Mouse (Mus musculus) kidney, adult 2 months (tissue): ENCODE data around the gene Pan2.

Source experiments
- CTCF ChIP-seq: fragments of 200-500 bp; conservative IDR thresholded peaks from 2 replicates; pipeline ENCODE4 v1.5.1; 2011; ENCODE audit warnings: low read depth, mild to moderate bottlenecking, control low read depth, low read length, moderate library complexity, mixed read lengths; ENCODE audit not compliant: insufficient read depth, insufficient read length
- POLR2A ChIP-seq: fragments of 200-500 bp; IDR thresholded peaks from one replicate; pipeline ENCODE4 v1.6.1; 2011; ENCODE audit warnings: low read depth, low read length, control low read depth

DNA sequence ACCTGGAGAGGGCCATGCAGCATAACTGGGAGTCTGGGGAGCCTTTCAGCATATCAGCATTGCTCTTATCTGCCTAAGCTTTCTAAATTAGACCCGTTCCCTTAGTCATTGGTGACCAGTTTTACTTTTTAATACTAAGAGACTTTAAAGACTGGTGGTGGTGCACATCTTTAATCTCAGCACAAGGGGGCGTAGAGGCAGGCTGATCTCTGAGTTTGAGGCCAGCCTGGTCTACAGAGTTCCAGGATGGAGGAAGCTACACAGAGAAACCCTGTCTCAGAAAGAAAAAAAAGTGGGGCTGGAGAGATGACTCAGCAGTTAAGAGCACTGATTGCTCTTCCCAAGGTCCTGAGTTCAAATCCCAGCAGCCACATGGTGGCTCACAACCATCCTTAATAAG is 37.1 kb downstream of the Pan2 start:
- TF ChIP-seq POLR2A (no peak), CTCF (0 out of 2 replicates have a peak, but pooled peaks have one; percentile 12)
